Mouse (Mus musculus) CH12.LX (cell line): ENCODE measurements around the gene Slc26a1. TPM values are rescaled to one million over a fixed set of nuclear protein-coding genes. Genes with fewer than 3 reads are reported as not detected.

Experiments used
- DNase-seq: peaks from one replicate; pipeline ENCODE4 v3.0.0-alpha.2; 2013; ENCODE audit errors: extremely low read depth
- H3K27ac ChIP-seq: 2 replicates; pipeline ENCODE4 v1.5.1; 2012; ENCODE audit warnings: low read depth, mild to moderate bottlenecking, control low read depth, moderate library complexity; ENCODE audit not compliant: insufficient read depth
- H3K27me3 ChIP-seq: replicated peaks from 2 replicates; pipeline ENCODE3; 2012; ENCODE audit warnings: inconsistent platforms
- H3K36me3 ChIP-seq, 2 experiments: replicated peaks in 1 of 2; 2 replicates each; pipeline versions ENCODE3 to v1.6.1; 2012; ENCODE audit warnings: inconsistent platforms in 1 of 2, low read length in 1 of 2, mild to moderate bottlenecking in 1 of 2, mixed read lengths in 1 of 2, moderate library complexity in 1 of 2; ENCODE audit not compliant: control insufficient read depth in 1 of 2, insufficient read depth in 1 of 2
- H3K4me1 ChIP-seq, 2 experiments: 2 replicates each; pipeline ENCODE4 v1.6.1; 2012; ENCODE audit warnings: inconsistent platforms in 1 of 2, moderate library complexity in 1 of 2; ENCODE audit not compliant: insufficient read depth in 2 of 2, control insufficient read depth in 1 of 2
- H3K4me2 ChIP-seq: 2 replicates; pipeline ENCODE4 v1.6.1; 2012; ENCODE audit warnings: low read depth, mild to moderate bottlenecking, control low read depth; ENCODE audit not compliant: poor library complexity, insufficient read depth, severe bottlenecking
- H3K4me3 ChIP-seq, 3 experiments: fragments of 150-350 bp in 1 of 3; sonication (generic) in 1 of 3; replicated peaks in 1 of 3; 2 replicates each; pipeline versions ENCODE3 to v1.5.1; 2011 to 2012; ENCODE audit warnings: low read depth in 2 of 3, low read length in 2 of 3, mild to moderate bottlenecking in 2 of 3, moderate library complexity in 2 of 3, control low read depth in 1 of 3, improper control_type of control experiment in 1 of 3, inconsistent platforms in 1 of 3, mixed read lengths in 1 of 3; ENCODE audit not compliant: poor library complexity in 1 of 3
- H3K79me2 ChIP-seq: replicated peaks from 2 replicates; pipeline ENCODE4 v1.6.1; 2012; ENCODE audit warnings: mild to moderate bottlenecking, moderate library complexity; ENCODE audit not compliant: control insufficient read depth, poor library complexity, insufficient read depth, severe bottlenecking; ENCODE audit errors: extremely low read depth
- H3K9ac ChIP-seq: 2 replicates; pipeline ENCODE4 v1.6.1; 2012; ENCODE audit warnings: low read depth, mild to moderate bottlenecking, control low read depth, moderate library complexity; ENCODE audit not compliant: insufficient read depth
- H3K9me3 ChIP-seq: replicated peaks from 2 replicates; pipeline ENCODE3; 2012; ENCODE audit warnings: low read length, inconsistent platforms, mixed read lengths
- BHLHE40 ChIP-seq: IDR thresholded peaks from 2 replicates; pipeline ENCODE4 v1.6.1; 2011; ENCODE audit warnings: mild to moderate bottlenecking, low read depth, low read length, improper control_type of control experiment
- CHD2 ChIP-seq: IDR thresholded peaks from 2 replicates; pipeline ENCODE4 v1.6.1; 2011; ENCODE audit warnings: low read length, improper control_type of control experiment
- ELF1 ChIP-seq: IDR thresholded peaks from 2 replicates; pipeline ENCODE4 v1.6.1; 2014; ENCODE audit warnings: low read depth, mild to moderate bottlenecking, inconsistent platforms, low read length, improper control_type of control experiment
- EP300 ChIP-seq: IDR thresholded peaks from 2 replicates; pipeline ENCODE4 v1.6.1; 2011; ENCODE audit warnings: low read length, improper control_type of control experiment
- ETS1 ChIP-seq: conservative IDR thresholded peaks from 2 replicates; pipeline ENCODE4 v1.6.1; 2012; ENCODE audit warnings: low read depth, mild to moderate bottlenecking, inconsistent platforms, low read length, improper control_type of control experiment, moderate library complexity
- GABPA ChIP-seq: IDR thresholded peaks from 2 replicates; pipeline ENCODE4 v1.6.1; 2012; ENCODE audit warnings: low read depth, low read length, improper control_type of control experiment, inconsistent platforms; ENCODE audit not compliant: insufficient replicate concordance
- JUN ChIP-seq: IDR thresholded peaks from 2 replicates; pipeline ENCODE4 v1.6.1; 2011; ENCODE audit warnings: low read depth, mild to moderate bottlenecking, low read length, improper control_type of control experiment, moderate library complexity; ENCODE audit not compliant: insufficient read depth
- JUND ChIP-seq: conservative IDR thresholded peaks from 2 replicates; pipeline ENCODE4 v1.6.1; 2011; ENCODE audit warnings: low read depth, low read length, improper control_type of control experiment
- MAFK ChIP-seq: IDR thresholded peaks from 2 replicates; pipeline ENCODE4 v1.6.1; 2011; ENCODE audit warnings: low read length, improper control_type of control experiment; ENCODE audit not compliant: insufficient replicate concordance
- MAX ChIP-seq: IDR thresholded peaks from 2 replicates; pipeline ENCODE4 v1.6.1; 2011; ENCODE audit warnings: low read length, improper control_type of control experiment
- MYC ChIP-seq: IDR thresholded peaks from 2 replicates; pipeline ENCODE4 v1.6.1; 2011; ENCODE audit warnings: low read depth, mild to moderate bottlenecking, improper control_type of control experiment, low read length
- NELFE ChIP-seq: IDR thresholded peaks from 2 replicates; pipeline ENCODE4 v1.6.1; 2011; ENCODE audit warnings: low read depth, low read length, improper control_type of control experiment
- NRF1 ChIP-seq: IDR thresholded peaks from 2 replicates; pipeline ENCODE4 v1.6.1; 2014; ENCODE audit warnings: low read depth, mild to moderate bottlenecking, inconsistent platforms, low read length, improper control_type of control experiment, moderate library complexity
- PAX5 ChIP-seq: IDR thresholded peaks from 2 replicates; pipeline ENCODE4 v1.6.1; 2012; ENCODE audit warnings: low read length, inconsistent platforms, mixed read lengths
- POLR2A ChIP-seq: IDR thresholded peaks from 2 replicates; pipeline ENCODE4 v1.6.1; 2011; ENCODE audit warnings: low read depth, mild to moderate bottlenecking, improper control_type of control experiment, low read length
- RAD21 ChIP-seq: IDR thresholded peaks from 2 replicates; pipeline ENCODE4 v1.6.1; 2011; ENCODE audit warnings: low read depth, mild to moderate bottlenecking, low read length, improper control_type of control experiment, moderate library complexity
- TBP ChIP-seq: conservative IDR thresholded peaks from 2 replicates; pipeline ENCODE4 v1.6.1; 2011; ENCODE audit warnings: low read depth, low read length, improper control_type of control experiment
- USF2 ChIP-seq: conservative IDR thresholded peaks from 2 replicates; pipeline ENCODE4 v1.6.1; 2011; ENCODE audit warnings: low read depth, low read length, improper control_type of control experiment
- ZC3H11A ChIP-seq: IDR thresholded peaks from 2 replicates; pipeline ENCODE4 v1.6.1; 2012; ENCODE audit warnings: low read depth, mild to moderate bottlenecking, inconsistent platforms, low read length, improper control_type of control experiment
- ZNF384 ChIP-seq: IDR thresholded peaks from 2 replicates; pipeline ENCODE4 v1.6.1; 2012; ENCODE audit warnings: low read depth, low read length, improper control_type of control experiment, inconsistent platforms
- dilution Hi-C: fragments of 300-500 bp; cut with MboI; formaldehyde crosslinking; loops from 2 replicates; pipeline ENCODE4 v1.14.3; 2020; ENCODE audit warnings: low sequenced_read_pairs; ENCODE audit not compliant: extremely low pct_unique_long_range_greater_than_20kb, extremely low pct_ligation_motif_present
- in situ Hi-C: fragments of 300-500 bp; cut with MboI; formaldehyde crosslinking; loops from 3 replicates; pipeline ENCODE4 v1.14.3; 2019; ENCODE audit warnings: low sequenced_read_pairs, low pct_ligation_motif_present, low pct_unique_long_range_greater_than_20kb, mixed read lengths
- polyA plus RNA-seq: library from polyadenylated mRNA; unstranded; fragments of >175 nt; gene quantifications from 2 replicates; pipeline ENCODE4 v1.2.1, GENCODE M21; 2012; ENCODE audit warnings: low read depth; ENCODE audit not compliant: insufficient read length
- total RNA-seq, 2 experiments: library from RNA; depleted of rRNA; stranded (reverse); fragments of 300-350 nt in 1 of 2; fragments of >200 nt in 1 of 2; gene quantifications; 2 replicates each; pipeline ENCODE4 v1.2.3; 2012 to 2014

The Slc26a1 gene
- total RNA-seq (2012; rRNA removed) (0.08 TPM in 2 replicates), total RNA-seq (2014; rRNA removed) (not detected in 2 replicates), polyA plus RNA-seq (0.07 and 0.11 TPM in 2 replicates)

GRCm38 (mm10) chr5:108675251-108675816, at the start of gene Slc26a1:
Slc26a1 (minus strand) TSS chr5:108675569.
- in situ Hi-C loops = no loop called here
- dilution Hi-C loops = no loop called here
- Histone ChIP-seq H3K9ac (no peak within 1 kb of the TSS), H3K36me3 (peaks cover 13 to 58% of the 10 kb centered on the region in 2 experiments), H3K27ac (no peak within 1 kb of the TSS), H3K4me3 (no peak within 1 kb of the TSS), H3K9me3 (no peaks in the 10 kb centered on the region), H3K27me3 (no peaks in the 10 kb centered on the region), H3K4me2 (no peak within 1 kb of the TSS), H3K4me1 (peaks cover 0 to 8% of the 10 kb centered on the region in 2 experiments; a peak in 2 of 4 replicates), H3K79me2 (no peaks in the 10 kb centered on the region)
- no peak for DNase-seq
- TF ChIP-seq MYC (no peak), ELF1 (no peak), RAD21 (no peak), BHLHE40 (no peak), ETS1 (no peak), TBP (no peak), JUN (no peak), PAX5 (no peak), EP300 (no peak), GABPA (no peak), POLR2A (no peak), USF2 (no peak), ZC3H11A (no peak), MAFK (no peak), NELFE (no peak), MAX (no peak), NRF1 (no peak)

- Histone ChIP-seq H3K9me3 (no peaks in the 10 kb centered on the region), H3K4me1 (no peaks in the 10 kb centered on the region), H3K36me3 (no peaks in the 10 kb centered on the region), H3K79me2 (no peaks in the 10 kb centered on the region), H3K9ac (no peak overlapping the region), H3K27me3 (peaks cover 8% of the 10 kb centered on the region), H3K4me3 (no peak overlapping the region), H3K4me2 (no peak overlapping the region), H3K27ac (no peak overlapping the region)
- in situ Hi-C loops (no loop called here), dilution Hi-C loops (no loop called here)
- TF ChIP-seq ZC3H11A = no peak
- TF ChIP-seq ETS1 = no peak
- TF ChIP-seq CHD2 = no peak
- no peak for TF ChIP-seq NELFE
- TF ChIP-seq JUND = no peak
- no peak for TF ChIP-seq USF2
- TF ChIP-seq EP300 = no peak
- TF ChIP-seq MAFK = no peak
- no peak for TF ChIP-seq TBP
- no peak for TF ChIP-seq ZNF384
- TF ChIP-seq RAD21 = no peak
- DNase-seq = no peak
These were observed 48.6 kb upstream of the Slc26a1 start for GRCm38 (mm10) chr5:108724006-108724405.
